Mouse (Mus musculus): ENCODE measurements around the gene Rptor.
"Not testable (repeated sequence)": the region's sequence is repeated elsewhere in the genome, so short reads cannot be mapped to it uniquely, and the experiment has no call there.

Gene Rptor

GRCm38 (mm10) chr11:119657534-119657933 is 54.8 kb downstream of the Rptor start:
- DNase-seq = no peak

- no peak for DNase-seq
Measured at GRCm38 (mm10) chr11:119659296-119659695, 56.6 kb downstream of the Rptor start.

- not testable (repeated sequence) for DNase-seq
Measured at GRCm38 (mm10) chr11:119661479-119661878, 58.8 kb downstream of the Rptor start.

GRCm38 (mm10) chr11:119663876-119664275 is 61.2 kb downstream of the Rptor start:
- DNase-seq = no peak

GRCm38 (mm10) chr11:119664678-119665307 is 62.1 kb downstream of the Rptor start:
- no peak for DNase-seq

GRCm38 (mm10) chr11:119665308-119665702 is 62.6 kb downstream of the Rptor start:
- DNase-seq = no peak

GRCm38 (mm10) chr11:119666567-119667108 is 63.9 kb downstream of the Rptor start:
- no peak for DNase-seq

GRCm38 (mm10) chr11:119670690-119671666 is 68.3 kb downstream of the Rptor start:
- no peak for DNase-seq

GRCm38 (mm10) chr11:119672041-119672440 is 69.3 kb downstream of the Rptor start:
- no peak for DNase-seq

- DNase-seq = no peak
Measured at GRCm38 (mm10) chr11:119672775-119673174, 70.1 kb downstream of the Rptor start.

GRCm38 (mm10) chr11:119674835-119675234 is 72.1 kb downstream of the Rptor start:
- DNase-seq = no peak

- DNase-seq = no peak
Measured at GRCm38 (mm10) chr11:119675546-119675945, 72.8 kb downstream of the Rptor start.

- no peak for DNase-seq
Measured at GRCm38 (mm10) chr11:119676751-119677411, 74.2 kb downstream of the Rptor start.

GRCm38 (mm10) chr11:119678427-119678826 is 75.7 kb downstream of the Rptor start:
- DNase-seq = no peak

- no peak for DNase-seq
Measured at GRCm38 (mm10) chr11:119680735-119681134, 78.0 kb downstream of the Rptor start.

GRCm38 (mm10) chr11:119682285-119682684 is 79.6 kb downstream of the Rptor start:
- no peak for DNase-seq

GRCm38 (mm10) chr11:119683796-119684195 is 81.1 kb downstream of the Rptor start:
- no peak for DNase-seq

GRCm38 (mm10) chr11:119685477-119685876 is 82.8 kb downstream of the Rptor start:
- DNase-seq = no peak

GRCm38 (mm10) chr11:119685910-119686659 is 83.4 kb downstream of the Rptor start:
- DNase-seq = no peak

- DNase-seq = no peak
Measured at GRCm38 (mm10) chr11:119687316-119687715, 84.6 kb downstream of the Rptor start.

GRCm38 (mm10) chr11:119687966-119688365 is 85.3 kb downstream of the Rptor start:
- DNase-seq = no peak

- DNase-seq = no peak
Measured at GRCm38 (mm10) chr11:119689936-119690335, 87.2 kb downstream of the Rptor start.

Measured in right cerebral cortex, postnatal 4 days (tissue).